Mouse (Mus musculus) adipocyte (in vitro differentiated cells): ENCODE results near the gene Gls.
A peak's percentile ranks its signal among the peaks of the same experiment; 100 is the strongest.

Experiments
- DNase-seq: peaks from one replicate; pipeline ENCODE4 v3.0.0-alpha.2; 2016; ENCODE audit warnings: low spot score

Gene Gls

GRCm38 (mm10) chr1:52121052-52121451 lies 112.0 kb downstream of the Gls start:
- DNase-seq = no peak

- DNase-seq = no peak
Measured at GRCm38 (mm10) chr1:52120191-52120590, 112.8 kb downstream of the Gls start.

GRCm38 (mm10) chr1:52119691-52120090 lies 113.3 kb downstream of the Gls start:
- DNase-seq = peak; percentile 77

GRCm38 (mm10) chr1:52118860-52119591 lies 114.0 kb downstream of the Gls start, which contains the start of gene Stat1:
Stat1 (plus strand) TSS chr1:52119440.
- DNase-seq = peak; percentile 95

GRCm38 (mm10) chr1:52117777-52118176 lies 115.3 kb downstream of the Gls start:
- no peak for DNase-seq

GRCm38 (mm10) chr1:52116441-52116840 lies 116.6 kb downstream of the Gls start:
- DNase-seq = peak; percentile 69

- peak; percentile 98 for DNase-seq
Measured at GRCm38 (mm10) chr1:52113666-52114069, 119.4 kb downstream of the Gls start.
